Mouse (Mus musculus) small intestine, adult 2 months (tissue): ENCODE measurements around the gene Trabd2b. TPM values are rescaled to one million over a fixed set of nuclear protein-coding genes. Genes with fewer than 3 reads are reported as not detected.

Source experiments
- H3K27ac ChIP-seq: fragments of 200-500 bp; 2 replicates; pipeline ENCODE4 v1.5.1; 2012; ENCODE audit warnings: low read depth, low read length, control low read depth, inconsistent platforms; ENCODE audit not compliant: insufficient read depth
- H3K27me3 ChIP-seq: fragments of 200-500 bp; 2 replicates; pipeline ENCODE4 v1.6.1; 2012; ENCODE audit warnings: mild to moderate bottlenecking, moderate library complexity, low read length, inconsistent platforms; ENCODE audit not compliant: control insufficient read depth, insufficient read depth
- H3K36me3 ChIP-seq: fragments of 200-500 bp; 2 replicates; pipeline ENCODE4 v1.6.1; 2012; ENCODE audit warnings: mild to moderate bottlenecking, low read length, control low read depth, inconsistent platforms; ENCODE audit not compliant: control insufficient read depth, insufficient read depth
- H3K4me1 ChIP-seq: fragments of 200-500 bp; 2 replicates; pipeline ENCODE4 v1.6.1; 2012; ENCODE audit warnings: low read length, inconsistent platforms, mixed read lengths; ENCODE audit not compliant: control insufficient read depth, insufficient read depth, insufficient read length
- H3K4me3 ChIP-seq: fragments of 200-500 bp; 2 replicates; pipeline ENCODE4 v1.5.1; 2012; ENCODE audit warnings: low read depth, mild to moderate bottlenecking, control low read depth, inconsistent platforms, low read length, moderate library complexity
- CTCF ChIP-seq: fragments of 200-500 bp; IDR thresholded peaks from 2 replicates; pipeline ENCODE4 v1.5.1; 2012; ENCODE audit warnings: low read depth, mild to moderate bottlenecking, control low read depth, inconsistent platforms, low read length, moderate library complexity, mixed read lengths; ENCODE audit not compliant: insufficient replicate concordance, insufficient read length; ENCODE audit errors: extremely low read depth
- POLR2A ChIP-seq: fragments of 200-500 bp; IDR thresholded peaks from 2 replicates; pipeline ENCODE4 v1.6.1; 2012; ENCODE audit warnings: low read depth, mild to moderate bottlenecking, control low read depth, inconsistent platforms, low read length, moderate library complexity
- WGBS: fragments of 180-500 bp; shearing (Covaris S2); methylation state at CpG from one replicate; pipeline ENCODE4 v1.1.7; 2018; 5-methylcytosine and 5-hydroxymethylcytosine counted together
- polyA plus RNA-seq: library from polyadenylated mRNA; depleted of rRNA; stranded (reverse); fragments of >200 nt; gene quantifications from 2 replicates; pipeline ENCODE4 v1.2.3, GENCODE M21; 2012

Trabd2b gene
- polyA plus RNA-seq, 1 experiment = 0.32 TPM

- H3K4me3 ChIP-seq = no peak overlapping the region
- TF ChIP-seq POLR2A (no peak), CTCF (no peak)
- 44% methylated on average over 2 of the region's 2 CpGs for WGBS
- no peaks in the 10 kb centered on the region for H3K36me3 ChIP-seq
- H3K4me1 ChIP-seq = no peaks in the 10 kb centered on the region; the same call in 1 of the 2 replicates
- H3K27ac ChIP-seq = no peak overlapping the region
- no peaks in the 10 kb centered on the region for H3K27me3 ChIP-seq
Measured at GRCm38 (mm10) chr4:114367005-114367404, 39.5 kb upstream of the Trabd2b start.

GRCm38 (mm10) chr4:114367840-114368239 lies 38.7 kb upstream of the Trabd2b start:
- H3K4me3 ChIP-seq = no peak overlapping the region
- H3K27me3 ChIP-seq = no peaks in the 10 kb centered on the region
- no peak overlapping the region for H3K27ac ChIP-seq
- 67% methylated on average over 7 of the region's 7 CpGs for WGBS
- no peaks in the 10 kb centered on the region for H3K36me3 ChIP-seq
- no peaks in the 10 kb centered on the region; the same call in 1 of the 2 replicates for H3K4me1 ChIP-seq
- no peak for TF ChIP-seq CTCF
- TF ChIP-seq POLR2A = no peak

DNA sequence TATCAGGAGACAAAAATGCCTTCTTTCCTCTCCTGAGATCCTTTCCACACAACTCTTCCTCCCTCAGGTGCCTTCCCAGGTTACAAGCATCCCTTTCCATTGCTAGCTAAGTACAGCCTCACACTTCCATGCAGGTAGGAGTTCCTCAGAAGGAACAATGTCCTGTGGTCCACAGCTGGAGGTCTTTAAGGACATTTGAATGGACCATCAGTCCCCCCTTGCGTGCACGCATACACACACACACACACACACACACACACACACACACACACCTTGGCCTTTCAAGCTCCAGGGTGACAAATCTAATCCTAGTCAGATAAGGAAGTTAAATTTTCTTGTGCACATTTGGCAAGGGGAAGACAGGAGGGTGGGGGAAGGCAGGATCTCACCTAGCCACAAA lies 36.9 kb upstream of the Trabd2b start:
- no peak overlapping the region for H3K4me3 ChIP-seq
- WGBS = 68% methylated on average over 2 of the region's 2 CpGs
- no peak for TF ChIP-seq POLR2A
- no peak for TF ChIP-seq CTCF
- H3K4me1 ChIP-seq = no peaks in the 10 kb centered on the region; the same call in 1 of the 2 replicates
- no peaks in the 10 kb centered on the region for H3K36me3 ChIP-seq
- H3K27me3 ChIP-seq = no peaks in the 10 kb centered on the region
- no peak overlapping the region for H3K27ac ChIP-seq

DNA sequence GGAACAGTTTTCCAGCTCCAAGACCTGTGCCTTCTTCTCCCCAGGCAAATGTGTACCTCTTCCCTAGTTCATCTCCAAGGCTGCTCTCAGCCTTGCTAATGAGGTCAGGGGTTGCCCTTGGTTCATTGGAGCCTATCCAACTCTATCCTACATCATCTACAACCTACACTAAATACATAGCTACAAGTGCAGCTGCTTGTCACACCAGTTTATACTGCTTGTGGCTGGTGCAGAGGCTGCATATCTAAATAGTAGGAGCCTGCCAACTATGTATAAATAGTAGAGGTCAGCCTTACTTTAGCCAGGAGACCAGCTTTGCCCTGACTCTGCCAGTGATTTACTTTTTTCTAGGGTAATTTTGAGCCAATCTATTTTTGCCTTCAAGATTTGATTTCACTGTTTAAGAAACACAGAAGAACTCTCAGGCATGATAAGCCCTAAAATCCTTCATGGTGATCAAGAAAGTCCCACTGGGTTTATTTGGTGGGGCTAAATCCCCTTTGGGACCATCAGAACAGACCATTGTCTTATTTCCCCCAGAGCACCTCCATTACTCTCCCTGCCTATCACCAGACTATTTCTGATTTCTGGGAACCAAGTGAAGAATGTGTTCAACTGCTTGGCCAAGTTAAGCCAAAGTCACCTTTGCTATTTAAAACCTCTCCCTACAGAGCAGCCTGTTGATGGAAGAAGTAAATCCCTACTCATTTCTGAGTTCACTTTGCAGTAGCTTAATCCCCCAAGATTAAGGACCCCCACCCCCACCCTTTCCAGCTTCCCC lies 35.4 kb upstream of the Trabd2b start:
- H3K4me1 ChIP-seq = no peaks in the 10 kb centered on the region; the same call in 1 of the 2 replicates
- no peak for TF ChIP-seq CTCF
- no peak for TF ChIP-seq POLR2A
- no peaks in the 10 kb centered on the region for H3K36me3 ChIP-seq
- no peak overlapping the region for H3K27ac ChIP-seq
- no peak overlapping the region for H3K4me3 ChIP-seq
- H3K27me3 ChIP-seq = no peaks in the 10 kb centered on the region

DNA sequence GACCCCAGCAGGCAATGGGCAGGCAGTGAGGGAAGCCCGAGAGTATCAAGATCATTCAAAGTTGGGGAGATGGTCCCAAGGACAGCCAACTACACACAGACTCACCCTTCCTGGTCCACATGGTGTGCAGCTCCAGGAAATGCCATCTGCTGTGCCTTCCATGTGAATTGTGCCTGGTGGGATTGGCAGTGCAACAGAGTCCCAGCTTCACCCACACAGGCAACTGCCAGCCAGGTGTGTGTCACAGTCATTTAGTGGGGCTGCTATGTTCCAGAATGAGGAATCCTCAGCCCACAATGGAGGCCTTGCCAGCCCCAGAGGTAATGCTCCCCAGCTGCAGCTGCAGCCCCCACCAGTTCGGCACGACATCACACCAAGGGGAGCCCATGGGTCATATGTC lies 33.8 kb upstream of the Trabd2b start:
- 91% methylated on average over 3 of the region's 3 CpGs for WGBS
- Histone ChIP-seq H3K36me3 (no peaks in the 10 kb centered on the region), H3K4me1 (no peaks in the 10 kb centered on the region; the same call in 1 of the 2 replicates), H3K27ac (no peak overlapping the region), H3K27me3 (no peaks in the 10 kb centered on the region), H3K4me3 (no peak overlapping the region)
- TF ChIP-seq POLR2A (no peak), CTCF (no peak)

GRCm38 (mm10) chr4:114374330-114374729 lies 32.2 kb upstream of the Trabd2b start:
- no peak overlapping the region for H3K27ac ChIP-seq
- H3K36me3 ChIP-seq = no peaks in the 10 kb centered on the region
- no peaks in the 10 kb centered on the region for H3K27me3 ChIP-seq
- H3K4me1 ChIP-seq = no peaks in the 10 kb centered on the region
- H3K4me3 ChIP-seq = no peak overlapping the region
- WGBS = 85% methylated on average over 1 of the region's 1 CpGs
- TF ChIP-seq POLR2A (no peak), CTCF (no peak)

GRCm38 (mm10) chr4:114377531-114377930 lies 29.0 kb upstream of the Trabd2b start:
- H3K4me3 ChIP-seq = no peak overlapping the region
- 88% methylated on average over 11 of the region's 11 CpGs for WGBS
- TF ChIP-seq POLR2A = no peak
- no peak for TF ChIP-seq CTCF
- no peak overlapping the region for H3K27ac ChIP-seq
- H3K27me3 ChIP-seq = no peaks in the 10 kb centered on the region
- H3K36me3 ChIP-seq = no peaks in the 10 kb centered on the region
- H3K4me1 ChIP-seq = no peaks in the 10 kb centered on the region
